Mouse (Mus musculus) midbrain, embryonic 15.5 days (tissue): Measurements from ENCODE around the gene D330020A13Rik. TPM values are rescaled to one million over a fixed set of nuclear protein-coding genes. Genes with fewer than 3 reads are reported as not detected.

ENCODE experiments used
- ATAC-seq: fragments of 200-750 bp; cut with Nextera tagmentation; replicated peaks from 2 replicates; pipeline ENCODE4 v1.8.0; 2017; ENCODE audit warnings: moderate TSS enrichment
- H3K27ac ChIP-seq: fragments of 300-500 bp; sonication (generic); 2 replicates; pipeline ENCODE4 v1.5.1; 2015; ENCODE audit warnings: mild to moderate bottlenecking, inconsistent platforms
- H3K27me3 ChIP-seq: fragments of 300-500 bp; sonication (generic); replicated peaks from 2 replicates; pipeline ENCODE4 v1.6.1; 2015; ENCODE audit warnings: inconsistent platforms
- H3K36me3 ChIP-seq: fragments of 300-500 bp; sonication (generic); replicated peaks from 2 replicates; pipeline ENCODE4 v1.6.1; 2015; ENCODE audit warnings: inconsistent platforms
- H3K4me1 ChIP-seq: fragments of 300-500 bp; sonication (generic); 2 replicates; pipeline ENCODE4 v1.6.1; 2015; ENCODE audit warnings: inconsistent platforms
- H3K4me2 ChIP-seq: fragments of 300-500 bp; sonication (generic); 2 replicates; pipeline ENCODE4 v1.6.1; 2015; ENCODE audit warnings: inconsistent platforms, mild to moderate bottlenecking, moderate library complexity
- H3K4me3 ChIP-seq: fragments of 300-500 bp; sonication (generic); 2 replicates; pipeline ENCODE4 v1.5.1; 2015; ENCODE audit warnings: mild to moderate bottlenecking, inconsistent platforms
- H3K9ac ChIP-seq: fragments of 300-500 bp; sonication (generic); 2 replicates; pipeline ENCODE4 v1.6.1; 2015; ENCODE audit warnings: mild to moderate bottlenecking, inconsistent platforms
- H3K9me3 ChIP-seq: fragments of 300-500 bp; sonication (generic); 2 replicates; pipeline ENCODE4 v1.6.1; 2016; ENCODE audit warnings: inconsistent platforms
- WGBS: fragments of 180-500 bp; shearing (Covaris S2); methylation state at CpG from one replicate; pipeline ENCODE4 v1.1.7; 2015; ENCODE audit warnings: mixed read lengths; 5-methylcytosine and 5-hydroxymethylcytosine counted together
- polyA plus RNA-seq: library from polyadenylated mRNA; unstranded; fragments of >200 nt; fragmentation: Nextera tagmentation; extraction: Ambion mirVana; gene quantifications from 2 replicates; pipeline ENCODE4 v1.2.1, GENCODE M21; 2015

The D330020A13Rik gene
- polyA plus RNA-seq, result not detected in 2 replicates

DNA sequence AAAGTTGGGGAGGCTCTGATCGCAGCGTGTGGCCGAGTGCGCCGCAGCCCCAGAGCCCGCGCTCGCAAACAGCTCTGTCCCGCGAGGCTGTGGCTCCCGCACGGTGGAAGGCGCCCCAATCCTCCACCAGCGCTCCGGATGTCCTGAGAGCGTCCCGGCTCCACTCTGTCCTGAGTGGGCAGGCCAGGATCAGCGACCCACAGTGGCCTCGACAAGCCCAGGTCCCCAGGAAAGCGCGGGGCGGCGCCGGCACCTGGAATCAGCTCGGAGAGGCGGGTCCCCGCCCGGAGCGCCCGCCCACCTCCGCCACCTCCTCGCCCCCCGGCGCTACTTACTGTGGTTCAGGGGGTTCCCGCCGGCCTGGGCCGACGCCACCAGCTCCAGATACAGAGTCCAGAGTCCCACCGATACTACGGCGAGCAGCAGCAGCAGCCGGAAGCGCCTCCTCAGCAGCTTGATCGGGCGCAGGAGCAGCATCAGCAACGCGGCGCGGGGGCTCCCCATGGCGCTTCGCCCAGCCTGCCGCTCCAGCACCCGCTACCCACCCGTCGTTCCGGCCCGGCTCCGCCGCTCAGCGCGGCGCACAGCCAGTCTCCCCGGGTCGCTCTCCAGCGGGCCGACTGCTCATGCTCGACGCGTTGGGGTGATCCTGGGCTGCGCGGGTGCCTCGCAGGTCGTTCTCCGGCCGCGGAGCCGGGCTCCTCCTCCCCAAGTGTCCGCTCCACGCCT lies at the start of gene D330020A13Rik, which contains the start of gene B4galnt3:
D330020A13Rik (plus strand) TSS at position 309 of the 729 bp plus-strand sequence.
B4galnt3 (minus strand) TSS at position 504 of the 729 bp plus-strand sequence.
- Histone ChIP-seq H3K27ac (no peak within 1 kb of the TSS), H3K9ac (peak within 1 kb of the TSS; percentile 65), H3K9me3 (no peaks in the 10 kb centered on the region), H3K4me2 (peak within 1 kb of the TSS; percentile 100), H3K4me1 (peaks cover 8% of the 10 kb centered on the region; the same call in 1 of the 2 replicates), H3K27me3 (peaks cover 14% of the 10 kb centered on the region), H3K4me3 (peak within 1 kb of the TSS; percentile 86), H3K36me3 (no peaks in the 10 kb centered on the region)
- peak; percentile 91 for ATAC-seq
- WGBS, result under 1% methylated on average over 76 of the region's 79 CpGs

DNA sequence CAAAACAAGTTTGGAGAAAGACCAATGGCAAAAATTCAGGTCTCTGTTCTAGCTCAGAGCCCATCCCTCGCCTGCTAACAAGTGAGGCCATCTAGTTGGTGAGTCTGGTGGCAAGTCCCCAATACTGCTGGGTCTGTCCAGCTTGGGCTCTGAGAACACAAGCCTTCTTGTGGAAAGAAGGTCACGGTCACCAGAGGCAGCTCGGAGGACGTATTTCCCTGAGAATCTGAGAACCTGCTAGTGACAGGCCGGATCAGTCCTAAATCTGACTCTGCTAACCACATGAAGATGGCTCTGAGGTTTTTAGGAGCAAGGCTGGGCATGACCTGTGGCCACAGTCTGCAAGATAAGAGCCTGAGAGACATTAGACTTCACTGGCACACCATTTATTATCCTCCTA lies 47.5 kb upstream of the D330020A13Rik start:
- Histone ChIP-seq H3K27me3 (no peaks in the 10 kb centered on the region), H3K4me3 (no peak overlapping the region), H3K4me1 (no peaks in the 10 kb centered on the region), H3K9me3 (no peaks in the 10 kb centered on the region), H3K4me2 (no peak overlapping the region), H3K36me3 (no peaks in the 10 kb centered on the region), H3K27ac (no peak overlapping the region), H3K9ac (no peak overlapping the region)
- ATAC-seq, result no peak
- WGBS, result 85% methylated on average over 5 of the region's 5 CpGs

DNA sequence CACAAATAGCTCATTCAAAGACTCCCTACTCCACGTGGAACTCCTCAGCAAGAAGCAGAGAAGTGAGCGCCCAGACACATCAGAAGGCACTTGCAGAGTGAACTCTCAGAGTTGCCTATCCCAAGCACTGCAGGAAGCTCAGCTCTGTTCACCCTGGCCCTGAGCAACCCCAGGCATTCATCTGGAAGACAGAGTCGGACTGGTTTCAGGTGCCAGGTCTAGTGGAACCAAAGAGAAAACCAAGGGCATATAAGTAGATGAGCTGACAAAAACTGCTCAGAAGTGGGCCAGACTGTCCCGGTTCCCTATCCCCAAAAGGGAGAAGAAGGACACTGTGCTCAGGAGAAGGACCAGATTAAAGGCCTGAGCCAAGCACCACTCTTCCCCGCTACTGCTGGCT lies 44.3 kb upstream of the D330020A13Rik start:
- no peaks in the 10 kb centered on the region for H3K27me3 ChIP-seq
- H3K4me3 ChIP-seq, result no peak overlapping the region
- no peak overlapping the region for H3K27ac ChIP-seq
- 76% methylated on average over 5 of the region's 5 CpGs for WGBS
- no peak for ATAC-seq
- H3K9me3 ChIP-seq, result no peaks in the 10 kb centered on the region
- H3K4me1 ChIP-seq, result no peaks in the 10 kb centered on the region
- no peaks in the 10 kb centered on the region for H3K36me3 ChIP-seq
- no peak overlapping the region for H3K4me2 ChIP-seq
- no peak overlapping the region for H3K9ac ChIP-seq

DNA sequence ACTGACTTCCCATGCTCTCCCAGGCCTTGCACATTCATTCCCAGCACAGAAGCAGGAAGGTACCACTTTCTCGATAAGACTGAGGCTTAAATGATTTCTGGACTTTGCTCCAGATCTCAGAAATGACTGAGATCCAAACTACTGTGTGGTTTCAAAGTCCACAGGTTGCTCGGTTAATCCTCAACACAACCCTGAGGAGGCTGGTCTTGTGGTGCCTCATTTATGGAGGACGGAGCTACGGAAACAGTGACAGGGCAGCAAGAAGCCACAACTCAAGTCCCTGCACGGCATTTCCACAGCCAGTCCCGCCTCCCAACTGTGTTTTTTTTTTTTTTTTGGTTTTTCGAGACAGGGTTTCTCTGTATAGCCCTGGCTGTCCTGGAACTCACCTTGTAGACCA lies 43.2 kb upstream of the D330020A13Rik start:
- Histone ChIP-seq H3K27me3 (no peaks in the 10 kb centered on the region), H3K9me3 (no peaks in the 10 kb centered on the region), H3K9ac (no peak overlapping the region), H3K4me2 (no peak overlapping the region), H3K4me1 (no peaks in the 10 kb centered on the region), H3K27ac (no peak overlapping the region), H3K4me3 (no peak overlapping the region), H3K36me3 (no peaks in the 10 kb centered on the region)
- no peak for ATAC-seq
- WGBS, result 88% methylated on average over 7 of the region's 7 CpGs

DNA sequence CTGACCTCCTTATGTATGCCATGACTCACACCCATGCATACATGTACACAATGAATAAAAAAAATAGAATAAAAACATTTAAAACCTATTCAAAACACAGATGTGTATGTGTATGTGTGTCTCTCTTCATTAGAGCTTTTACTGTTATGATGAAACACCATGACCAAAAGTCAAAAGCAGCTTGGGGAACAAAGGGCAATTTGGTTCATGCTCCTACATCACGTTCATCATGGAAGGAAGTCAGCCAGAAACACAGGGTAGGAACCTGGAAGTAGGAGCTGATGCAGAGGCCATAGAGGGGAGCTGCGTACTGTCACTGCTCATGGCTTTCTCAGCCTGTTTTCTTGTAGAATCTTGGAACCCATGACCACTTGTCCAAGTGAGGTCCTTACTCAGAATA lies 41.4 kb upstream of the D330020A13Rik start:
- Histone ChIP-seq H3K9ac (no peak overlapping the region), H3K27me3 (no peaks in the 10 kb centered on the region), H3K9me3 (no peaks in the 10 kb centered on the region), H3K4me1 (no peaks in the 10 kb centered on the region), H3K27ac (no peak overlapping the region), H3K4me2 (no peak overlapping the region), H3K4me3 (no peak overlapping the region), H3K36me3 (no peaks in the 10 kb centered on the region)
- no peak for ATAC-seq
- 86% methylated on average over 2 of the region's 2 CpGs for WGBS

DNA sequence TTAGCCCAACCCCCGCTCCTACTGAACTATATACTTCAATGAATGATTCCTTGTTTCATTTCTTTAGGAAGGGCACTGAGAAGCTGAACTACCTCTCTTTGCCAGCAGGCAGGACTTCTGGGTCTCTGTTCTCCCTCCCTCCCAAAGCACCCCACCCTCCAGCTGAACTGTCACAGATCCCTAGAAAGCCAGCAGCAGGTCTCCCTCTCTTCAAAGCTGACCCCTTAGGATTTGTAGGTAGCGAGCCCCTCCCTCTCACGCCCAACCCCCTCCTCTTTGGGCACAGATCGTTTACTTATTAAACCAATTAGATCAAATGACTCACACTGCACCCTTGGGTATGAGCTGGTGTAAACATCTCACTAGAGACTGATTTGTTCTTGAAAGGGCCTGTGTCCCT lies 39.5 kb upstream of the D330020A13Rik start:
- no peak for ATAC-seq
- 65% methylated on average over 4 of the region's 4 CpGs for WGBS

DNA sequence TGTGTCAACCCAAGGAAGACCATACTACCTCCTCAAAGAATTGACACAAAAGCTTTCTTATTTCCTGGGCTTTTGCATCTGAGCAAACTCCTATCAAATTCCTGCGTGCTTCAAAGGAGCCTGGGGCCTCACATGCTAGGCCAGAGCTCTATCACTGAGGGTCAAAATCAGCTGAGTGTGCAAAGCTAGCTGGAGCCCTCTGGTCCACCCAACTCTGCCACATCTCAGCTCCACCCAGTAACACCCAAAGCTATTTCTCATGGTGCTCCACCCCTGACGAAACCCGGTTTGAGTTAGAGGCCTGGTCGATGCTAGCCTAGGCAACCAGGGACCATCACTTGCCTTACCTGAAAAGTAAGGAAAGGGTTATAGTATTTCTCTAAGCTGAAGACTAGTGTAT lies 39.0 kb upstream of the D330020A13Rik start:
- H3K27ac ChIP-seq, result no peak overlapping the region
- H3K4me1 ChIP-seq, result no peaks in the 10 kb centered on the region
- H3K27me3 ChIP-seq, result no peaks in the 10 kb centered on the region
- H3K4me3 ChIP-seq, result no peak overlapping the region
- WGBS, result 81% methylated on average over 4 of the region's 4 CpGs
- H3K36me3 ChIP-seq, result no peaks in the 10 kb centered on the region
- no peaks in the 10 kb centered on the region for H3K9me3 ChIP-seq
- no peak overlapping the region for H3K4me2 ChIP-seq
- H3K9ac ChIP-seq, result no peak overlapping the region
- no peak for ATAC-seq

More for the DNA sequence above, 39.5 kb upstream of the D330020A13Rik start:
- no peaks in the 10 kb centered on the region for H3K36me3 ChIP-seq
- H3K27ac ChIP-seq, result no peak overlapping the region
- no peaks in the 10 kb centered on the region for H3K4me1 ChIP-seq
- H3K27me3 ChIP-seq, result no peaks in the 10 kb centered on the region
- H3K9ac ChIP-seq, result no peak overlapping the region
- H3K9me3 ChIP-seq, result no peaks in the 10 kb centered on the region
- H3K4me2 ChIP-seq, result no peak overlapping the region
- H3K4me3 ChIP-seq, result no peak overlapping the region

DNA sequence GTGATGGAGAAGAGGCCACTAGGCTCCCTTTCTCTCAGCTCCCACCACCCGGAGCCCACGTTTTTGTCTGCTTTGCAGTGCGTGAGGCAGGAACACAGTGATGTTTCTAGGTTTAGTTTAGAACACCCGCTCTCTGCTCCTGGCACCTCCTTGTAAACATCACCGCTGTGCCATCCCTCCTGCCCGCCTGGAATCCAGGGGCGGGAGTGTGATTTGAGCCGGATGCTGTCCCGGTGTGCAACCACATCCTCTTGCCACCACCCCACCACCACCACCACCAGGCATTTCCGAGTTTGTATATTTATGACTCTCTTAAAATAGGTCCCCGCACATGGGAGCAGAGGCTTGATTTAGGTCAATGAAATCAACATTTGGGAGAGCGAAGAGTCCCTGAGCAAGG lies 38.5 kb upstream of the D330020A13Rik start:
- Histone ChIP-seq H3K27me3 (no peaks in the 10 kb centered on the region), H3K4me3 (no peak overlapping the region), H3K27ac (no peak overlapping the region), H3K4me1 (no peaks in the 10 kb centered on the region), H3K4me2 (no peak overlapping the region), H3K9ac (no peak overlapping the region), H3K36me3 (no peaks in the 10 kb centered on the region), H3K9me3 (no peaks in the 10 kb centered on the region)
- ATAC-seq, result no peak
- WGBS, result 90% methylated on average over 12 of the region's 12 CpGs

DNA sequence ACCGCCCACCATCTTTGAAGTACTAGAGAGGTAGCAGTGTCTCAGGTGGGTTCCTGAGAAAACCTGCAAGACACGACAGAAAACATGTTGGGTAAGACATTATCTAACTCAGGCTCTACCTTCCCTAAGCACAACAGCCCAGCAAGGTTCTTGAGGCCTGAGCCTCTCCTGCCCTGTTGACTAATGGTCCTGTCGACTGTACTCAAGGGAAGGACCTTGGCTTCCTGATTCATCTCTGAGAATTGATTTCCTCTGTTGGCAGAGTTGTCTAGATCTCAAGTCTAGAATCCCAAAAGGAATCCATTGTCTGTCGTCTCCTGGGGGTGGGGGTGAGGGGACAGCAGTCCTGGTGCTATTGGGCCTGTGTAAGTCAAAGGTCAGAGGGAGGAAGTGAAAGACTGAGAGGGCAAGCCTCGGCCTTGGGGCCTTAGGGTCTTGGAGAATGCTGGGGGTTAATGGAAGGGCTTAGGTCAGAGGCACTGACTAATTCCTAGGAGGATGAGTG lies 37.7 kb upstream of the D330020A13Rik start:
- H3K27ac ChIP-seq, result no peak overlapping the region
- no peaks in the 10 kb centered on the region for H3K27me3 ChIP-seq
- ATAC-seq, result no peak
- H3K9me3 ChIP-seq, result no peaks in the 10 kb centered on the region
- no peak overlapping the region for H3K9ac ChIP-seq
- no peaks in the 10 kb centered on the region for H3K4me1 ChIP-seq
- no peak overlapping the region for H3K4me2 ChIP-seq
- H3K36me3 ChIP-seq, result no peaks in the 10 kb centered on the region
- 75% methylated on average over 5 of the region's 5 CpGs for WGBS
- no peak overlapping the region for H3K4me3 ChIP-seq

DNA sequence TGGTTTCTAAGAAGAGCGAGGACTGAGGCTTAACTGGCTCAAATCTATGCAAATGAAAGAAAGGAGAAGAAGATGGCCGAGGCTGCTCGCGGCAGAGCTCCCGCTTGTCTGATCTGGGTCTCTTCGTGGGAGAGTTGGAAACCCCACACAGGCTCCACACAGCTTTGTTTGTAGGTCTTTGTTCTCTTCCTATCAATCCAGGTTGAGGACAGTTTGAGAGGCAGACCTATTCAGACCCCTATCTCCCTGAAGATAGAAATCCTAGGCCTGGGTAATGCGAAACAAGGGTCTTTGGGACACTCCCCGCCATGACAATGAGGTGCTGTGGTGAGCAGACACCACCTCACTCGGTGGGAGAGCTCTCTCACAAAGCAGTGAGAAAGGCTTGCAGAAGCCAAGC lies 34.7 kb upstream of the D330020A13Rik start:
- WGBS, result 34% methylated on average over 9 of the region's 9 CpGs
- H3K4me3 ChIP-seq, result no peak overlapping the region
- H3K4me2 ChIP-seq, result no peak overlapping the region
- H3K9me3 ChIP-seq, result no peaks in the 10 kb centered on the region
- H3K27me3 ChIP-seq, result no peaks in the 10 kb centered on the region
- H3K4me1 ChIP-seq, result no peaks in the 10 kb centered on the region
- H3K9ac ChIP-seq, result no peak overlapping the region
- no peaks in the 10 kb centered on the region for H3K36me3 ChIP-seq
- no peak for ATAC-seq
- no peak overlapping the region for H3K27ac ChIP-seq

DNA sequence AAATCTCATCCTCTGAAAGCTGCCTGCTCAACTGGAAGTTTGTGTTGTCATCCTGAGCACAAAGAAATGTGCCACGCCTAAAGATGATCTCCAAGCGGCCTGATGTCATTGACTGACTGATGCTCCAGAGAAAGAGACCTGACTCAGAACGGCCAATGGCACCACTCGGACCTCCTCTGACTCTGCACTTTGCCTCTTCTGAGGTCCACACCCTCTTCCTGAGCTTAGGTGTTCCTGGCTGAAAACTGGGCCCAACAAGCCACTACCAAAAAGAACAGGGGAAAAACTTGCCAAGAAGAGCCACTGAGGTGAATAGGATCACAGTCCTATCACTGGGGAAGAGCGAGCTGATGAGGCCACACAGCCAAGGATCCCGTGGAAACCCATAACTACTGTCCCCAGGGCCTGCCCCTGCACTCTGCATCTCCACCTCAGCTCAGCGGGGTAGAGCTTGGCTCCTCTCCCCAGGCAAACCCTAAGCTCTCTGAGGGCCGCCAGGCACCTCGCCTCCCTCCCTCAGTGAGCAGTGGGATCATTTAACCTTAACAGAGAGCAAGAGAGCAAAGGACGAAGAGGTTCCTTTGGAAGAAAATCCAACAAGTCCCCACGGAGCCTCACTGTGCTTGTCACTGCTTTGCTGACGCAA lies 31.2 kb upstream of the D330020A13Rik start:
- no peak overlapping the region for H3K27ac ChIP-seq
- H3K4me2 ChIP-seq, result no peak overlapping the region
- H3K4me3 ChIP-seq, result no peak overlapping the region
- no peaks in the 10 kb centered on the region for H3K27me3 ChIP-seq
- no peak overlapping the region for H3K9ac ChIP-seq
- H3K9me3 ChIP-seq, result no peaks in the 10 kb centered on the region
- ATAC-seq, result no peak
- H3K4me1 ChIP-seq, result no peaks in the 10 kb centered on the region
- 62% methylated on average over 12 of the region's 12 CpGs for WGBS
- no peaks in the 10 kb centered on the region for H3K36me3 ChIP-seq

DNA sequence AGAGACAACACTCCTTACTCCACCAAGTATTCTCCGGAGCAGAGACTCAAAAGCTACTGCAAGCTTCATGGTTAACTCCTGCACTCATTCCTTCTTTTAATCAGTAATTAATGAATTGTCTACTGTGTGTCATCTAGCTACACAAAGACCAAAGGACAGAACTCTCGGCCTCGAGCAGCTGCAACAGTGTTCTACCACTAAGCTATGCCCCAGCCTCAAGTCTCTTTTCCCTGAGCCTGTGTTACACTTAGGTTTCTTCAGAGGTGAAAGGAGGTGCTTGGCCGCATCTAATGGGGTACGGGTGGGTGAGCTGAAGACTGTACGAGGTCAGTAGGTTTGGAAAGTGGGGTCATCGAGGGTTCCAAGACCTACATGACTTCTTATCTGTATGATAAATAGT lies 30.6 kb upstream of the D330020A13Rik start:
- ATAC-seq, result no peak
- Histone ChIP-seq H3K9ac (no peak overlapping the region), H3K4me1 (no peaks in the 10 kb centered on the region), H3K4me3 (no peak overlapping the region), H3K27me3 (no peaks in the 10 kb centered on the region), H3K9me3 (no peaks in the 10 kb centered on the region), H3K27ac (no peak overlapping the region), H3K36me3 (no peaks in the 10 kb centered on the region), H3K4me2 (no peak overlapping the region)
- WGBS, result 88% methylated on average over 7 of the region's 7 CpGs

DNA sequence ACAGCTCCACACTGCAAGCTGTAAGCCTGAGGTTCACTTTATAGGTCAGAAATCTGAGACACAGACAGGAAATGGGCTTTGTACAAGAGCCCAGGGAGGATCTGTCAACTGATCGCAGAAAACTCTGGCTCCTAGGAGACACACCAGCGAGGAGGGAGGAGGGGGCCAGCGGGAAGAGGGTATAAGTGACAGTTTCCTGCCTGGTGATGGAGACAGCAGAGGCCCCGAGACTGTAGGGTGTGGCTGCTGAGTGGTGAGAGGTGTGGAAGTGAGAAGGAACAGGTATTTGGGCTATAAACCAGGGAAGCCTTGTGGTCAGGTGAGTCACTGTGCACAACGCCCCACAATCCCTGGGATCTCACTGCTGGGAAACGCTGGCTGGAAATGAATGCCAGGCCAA lies 30.0 kb upstream of the D330020A13Rik start:
- 71% methylated on average over 6 of the region's 6 CpGs for WGBS
- Histone ChIP-seq H3K27ac (no peak overlapping the region), H3K9ac (no peak overlapping the region), H3K4me1 (no peaks in the 10 kb centered on the region), H3K36me3 (no peaks in the 10 kb centered on the region), H3K4me3 (no peak overlapping the region), H3K27me3 (no peaks in the 10 kb centered on the region), H3K4me2 (no peak overlapping the region), H3K9me3 (no peaks in the 10 kb centered on the region)
- ATAC-seq, result no peak
